Mouse (Mus musculus) small intestine, adult 2 months (tissue): ENCODE measurements around the gene Evi5.

Experiments used
- CTCF ChIP-seq: fragments of 200-500 bp; IDR thresholded peaks from 2 replicates; pipeline ENCODE4 v1.5.1; 2012; ENCODE audit warnings: low read depth, mild to moderate bottlenecking, control low read depth, inconsistent platforms, low read length, moderate library complexity, mixed read lengths; ENCODE audit not compliant: insufficient replicate concordance, insufficient read length; ENCODE audit errors: extremely low read depth
- POLR2A ChIP-seq: fragments of 200-500 bp; IDR thresholded peaks from 2 replicates; pipeline ENCODE4 v1.6.1; 2012; ENCODE audit warnings: low read depth, mild to moderate bottlenecking, control low read depth, inconsistent platforms, low read length, moderate library complexity

GRCm38 (mm10) chr5:107763674-107764073 is 111.2 kb downstream of the Evi5 start:
- no peak for TF ChIP-seq CTCF
- no peak for TF ChIP-seq POLR2A
